Mouse (Mus musculus) hindbrain, embryonic 13.5 days (tissue): ENCODE data around the gene Repin1. TPM values are rescaled to one million over a fixed set of nuclear protein-coding genes. Genes with fewer than 3 reads are reported as not detected.

Source experiments
- ATAC-seq: fragments of 200-750 bp; cut with Nextera tagmentation; 2 replicates; pipeline ENCODE4 v1.8.0; 2017; ENCODE audit warnings: moderate TSS enrichment; ENCODE audit not compliant: low FRiP score
- H3K27ac ChIP-seq: fragments of 300-500 bp; sonication (generic); 2 replicates; pipeline ENCODE4 v1.5.1; 2015; ENCODE audit warnings: inconsistent platforms, mild to moderate bottlenecking, moderate library complexity
- H3K27me3 ChIP-seq: fragments of 300-500 bp; sonication (generic); 2 replicates; pipeline ENCODE4 v1.6.1; 2015; ENCODE audit warnings: mild to moderate bottlenecking, inconsistent platforms
- H3K36me3 ChIP-seq: fragments of 300-500 bp; sonication (generic); 2 replicates; pipeline ENCODE4 v1.6.1; 2015; ENCODE audit warnings: mild to moderate bottlenecking, inconsistent platforms
- H3K4me1 ChIP-seq: fragments of 300-500 bp; sonication (generic); replicated peaks from 2 replicates; pipeline ENCODE4 v1.6.1; 2015; ENCODE audit warnings: inconsistent platforms
- H3K4me2 ChIP-seq: fragments of 300-500 bp; sonication (generic); 2 replicates; pipeline ENCODE4 v1.6.1; 2015; ENCODE audit warnings: inconsistent platforms, mild to moderate bottlenecking, moderate library complexity
- H3K4me3 ChIP-seq: fragments of 300-500 bp; sonication (generic); 2 replicates; pipeline ENCODE4 v1.5.1; 2015; ENCODE audit warnings: mild to moderate bottlenecking, inconsistent platforms
- H3K9ac ChIP-seq: fragments of 300-500 bp; sonication (generic); 2 replicates; pipeline ENCODE4 v1.6.1; 2015; ENCODE audit warnings: mild to moderate bottlenecking, inconsistent platforms
- H3K9me3 ChIP-seq: fragments of 300-500 bp; sonication (generic); 2 replicates; pipeline ENCODE4 v1.6.1; 2016; ENCODE audit warnings: inconsistent platforms
- WGBS: fragments of 180-500 bp; shearing (Covaris S2); methylation state at CpG from one replicate; pipeline ENCODE4 v1.1.7; 2015; 5-methylcytosine and 5-hydroxymethylcytosine counted together
- polyA plus RNA-seq: library from polyadenylated mRNA; unstranded; fragments of >200 nt; fragmentation: Nextera tagmentation; extraction: Ambion mirVana; gene quantifications from 2 replicates; pipeline ENCODE4 v1.2.1, GENCODE M21; 2015

The Repin1 gene
- polyA plus RNA-seq, 1 experiment from 2014 or later: 39.3 TPM

DNA sequence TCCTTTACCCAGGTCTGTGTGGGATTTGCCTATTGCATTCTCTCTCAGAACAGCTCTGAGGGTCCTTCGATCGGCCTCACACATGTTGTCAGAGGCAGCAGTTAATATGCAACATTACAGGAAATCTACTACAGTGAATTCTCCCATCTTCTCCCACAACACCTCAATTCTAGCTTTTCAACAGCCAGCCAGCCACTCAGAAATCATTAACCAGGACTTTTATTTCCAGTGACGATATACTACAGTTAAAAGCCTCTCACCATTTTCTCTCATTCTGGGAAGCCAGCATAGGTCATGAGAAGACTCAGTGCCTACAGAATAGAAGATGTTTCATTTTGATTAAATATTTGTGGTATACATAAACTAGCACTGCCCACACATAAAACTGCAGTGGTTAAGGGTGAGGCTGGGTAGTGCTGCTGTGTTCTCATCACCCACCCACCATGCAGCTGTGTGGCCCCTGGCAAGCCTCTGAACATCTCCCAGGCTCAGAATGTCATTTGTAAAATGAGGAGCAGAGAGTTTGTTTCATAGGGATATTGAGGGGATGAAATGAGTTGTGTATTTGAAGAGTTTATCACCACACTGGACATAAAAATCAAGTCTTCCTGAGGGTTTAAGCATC is 2.4 kb upstream of the Repin1 start:
- Histone ChIP-seq H3K4me1 (peaks cover 20% of the 10 kb centered on the region), H3K36me3 (peaks cover 11% of the 10 kb centered on the region), H3K4me2 (no peak overlapping the region), H3K27me3 (no peaks in the 10 kb centered on the region), H3K9ac (no peak overlapping the region), H3K27ac (no peak overlapping the region), H3K4me3 (no peak overlapping the region), H3K9me3 (peaks cover 3% of the 10 kb centered on the region)
- ATAC-seq: no peak
- WGBS: 81% methylated on average over 3 of the region's 3 CpGs

DNA sequence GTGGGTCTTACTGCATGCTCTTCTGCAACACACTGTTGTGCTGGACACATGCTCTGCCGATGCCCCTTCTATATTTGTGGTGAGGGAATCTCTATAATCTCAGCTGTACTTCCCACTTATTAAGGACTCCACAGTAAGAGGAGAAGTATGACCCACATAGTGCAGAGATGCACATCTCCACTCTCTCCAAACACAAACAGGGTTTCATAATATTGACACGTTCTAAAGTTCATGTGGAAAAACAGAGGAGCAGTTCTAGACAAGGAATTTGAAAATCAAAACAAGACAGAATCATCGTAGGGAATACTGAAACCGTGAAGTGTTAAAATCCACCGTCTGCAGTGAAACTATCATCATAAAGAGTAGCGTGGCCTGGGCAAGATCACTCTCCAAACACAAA is 1.8 kb upstream of the Repin1 start:
- 94% methylated on average over 6 of the region's 6 CpGs for WGBS

DNA sequence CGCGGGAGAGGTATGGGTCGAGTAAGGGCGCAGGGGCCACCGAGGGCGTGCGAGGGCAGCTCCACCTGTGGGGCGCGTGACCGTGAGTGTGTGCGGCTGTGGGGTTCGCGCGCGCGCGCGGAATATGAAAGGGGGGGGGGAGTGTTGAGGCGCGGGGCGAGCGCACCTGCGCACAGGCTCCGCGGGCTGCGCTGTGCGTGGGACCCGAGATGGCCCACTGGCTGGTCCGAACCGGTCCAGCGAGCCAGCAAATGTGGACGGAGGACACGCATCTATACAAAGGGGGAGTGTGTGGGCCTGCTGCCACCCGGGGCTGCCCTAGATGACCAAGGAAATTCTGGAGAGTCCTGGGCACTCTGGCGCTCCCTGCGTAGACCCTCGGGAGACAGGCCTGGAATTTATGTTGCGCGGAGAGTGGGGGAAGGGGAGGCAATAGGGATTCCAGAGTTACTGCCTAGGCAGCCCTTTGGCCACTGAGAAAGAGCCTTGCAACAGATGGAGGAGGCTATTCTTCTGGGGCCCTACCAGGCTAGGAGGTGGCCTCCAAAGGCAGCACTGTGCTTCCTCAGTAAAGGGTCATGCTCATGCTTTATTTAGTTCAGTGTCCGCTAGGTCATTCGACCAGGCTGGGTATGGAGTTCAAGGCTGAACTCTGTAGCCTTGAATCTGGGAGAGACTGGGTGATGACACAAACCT is 508 bp downstream of the Repin1 start:
- WGBS: under 1% methylated on average over 36 of the region's 41 CpGs
- H3K27me3 ChIP-seq: no peaks in the 10 kb centered on the region

More for the DNA sequence above, 1.8 kb upstream of the Repin1 start:
- Histone ChIP-seq H3K9me3 (peaks cover 8% of the 10 kb centered on the region), H3K9ac (no peak overlapping the region), H3K27me3 (no peaks in the 10 kb centered on the region), H3K4me3 (no peak overlapping the region), H3K27ac (no peak overlapping the region), H3K4me1 (peaks cover 20% of the 10 kb centered on the region), H3K4me2 (no peak overlapping the region), H3K36me3 (peaks cover 17% of the 10 kb centered on the region)
- ATAC-seq: no peak

DNA sequence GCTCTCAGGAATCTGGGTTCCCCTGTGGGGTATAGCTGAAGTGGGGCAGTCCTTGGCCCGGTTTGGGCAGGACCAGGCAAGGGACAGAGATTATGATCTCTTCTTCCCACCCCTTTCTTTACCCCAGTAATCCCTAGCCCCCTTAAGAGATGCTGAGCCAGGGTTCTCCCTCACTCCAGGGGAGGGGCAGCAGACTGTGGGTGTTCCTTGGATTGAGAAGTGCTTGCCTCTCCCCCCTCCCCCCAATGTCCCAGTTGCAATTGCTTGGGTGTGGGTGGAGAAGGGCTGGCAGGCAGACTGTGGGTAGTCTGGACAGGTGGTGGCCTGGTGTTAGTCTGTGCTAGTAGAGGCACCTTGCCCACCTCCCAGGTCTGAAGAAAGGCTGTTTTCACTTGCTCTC is 1.6 kb downstream of the Repin1 start:
- peak overlapping the region; percentile 79 for H3K4me2 ChIP-seq
- H3K9me3 ChIP-seq: peaks cover 20% of the 10 kb centered on the region
- peak overlapping the region; percentile 95 for H3K27ac ChIP-seq
- ATAC-seq: no peak
- H3K4me3 ChIP-seq: peak overlapping the region; percentile 72
- WGBS: 57% methylated on average over 1 of the region's 1 CpGs
- H3K4me1 ChIP-seq: peaks cover 20% of the 10 kb centered on the region
- H3K36me3 ChIP-seq: peaks cover 51% of the 10 kb centered on the region
- H3K27me3 ChIP-seq: no peaks in the 10 kb centered on the region
- H3K9ac ChIP-seq: peak overlapping the region; percentile 90

More for the DNA sequence above, 508 bp downstream of the Repin1 start:
- ATAC-seq: peak; percentile 84
- peak overlapping the region; percentile 95 for H3K27ac ChIP-seq
- peak overlapping the region; percentile 72 for H3K4me3 ChIP-seq
- peaks cover 20% of the 10 kb centered on the region for H3K4me1 ChIP-seq
- peak overlapping the region; percentile 79 for H3K4me2 ChIP-seq
- H3K9me3 ChIP-seq: peaks cover 20% of the 10 kb centered on the region
- H3K9ac ChIP-seq: peak overlapping the region; percentile 90
- peaks cover 40% of the 10 kb centered on the region for H3K36me3 ChIP-seq

DNA sequence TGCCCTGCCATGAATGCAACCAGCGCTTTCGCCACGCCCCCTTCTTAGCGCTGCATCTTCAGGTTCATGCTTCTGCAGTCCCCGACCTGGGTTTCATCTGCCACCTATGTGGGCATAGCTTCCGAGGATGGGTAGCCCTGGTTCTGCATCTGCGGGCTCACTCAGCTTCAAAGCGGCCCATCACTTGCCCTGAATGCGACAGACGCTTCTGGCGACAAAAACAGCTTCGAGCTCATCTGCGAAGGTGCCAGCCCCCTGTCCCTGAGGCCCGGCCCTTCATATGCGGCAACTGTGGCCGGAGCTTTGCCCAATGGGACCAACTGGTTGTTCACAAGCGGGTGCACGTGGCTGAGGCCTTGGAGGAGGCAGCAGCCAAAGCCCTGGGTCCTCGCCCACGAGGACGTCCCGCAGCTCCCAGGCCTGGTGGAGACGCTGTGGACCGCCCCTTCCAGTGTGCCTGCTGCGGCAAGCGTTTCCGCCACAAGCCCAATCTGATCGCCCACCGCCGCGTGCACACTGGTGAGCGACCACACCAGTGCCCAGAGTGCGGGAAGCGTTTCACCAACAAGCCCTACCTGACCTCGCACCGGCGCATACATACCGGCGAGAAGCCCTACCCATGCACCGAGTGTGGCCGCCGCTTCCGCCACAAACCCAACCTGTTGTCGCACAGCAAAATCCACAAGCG is 3.0 kb downstream of the Repin1 start:
- Histone ChIP-seq H3K36me3 (peaks cover 51% of the 10 kb centered on the region), H3K9me3 (peaks cover 20% of the 10 kb centered on the region), H3K9ac (no peak overlapping the region), H3K27me3 (no peaks in the 10 kb centered on the region), H3K4me2 (no peak overlapping the region), H3K27ac (no peak overlapping the region), H3K4me3 (no peak overlapping the region), H3K4me1 (peaks cover 28% of the 10 kb centered on the region)
- no peak for ATAC-seq
- 96% methylated on average over 45 of the region's 45 CpGs for WGBS

DNA sequence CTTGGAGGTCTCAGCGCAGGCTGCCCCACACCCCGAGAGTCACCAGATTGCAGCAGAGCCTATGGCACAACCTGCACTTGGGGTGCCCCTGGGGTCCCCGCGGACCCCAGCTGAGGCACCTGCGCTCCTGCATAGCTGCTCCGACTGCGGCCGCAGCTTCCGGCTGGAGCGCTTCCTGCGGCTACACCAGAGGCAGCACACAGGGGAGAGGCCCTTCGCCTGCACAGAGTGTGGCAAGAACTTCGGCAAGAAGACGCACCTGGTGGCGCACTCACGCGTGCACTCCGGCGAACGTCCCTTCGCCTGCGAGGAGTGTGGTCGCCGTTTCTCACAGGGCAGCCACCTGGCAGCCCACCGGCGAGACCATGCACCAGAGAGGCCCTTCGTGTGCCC is 3.5 kb downstream of the Repin1 start:
- Histone ChIP-seq H3K27me3 (no peaks in the 10 kb centered on the region), H3K4me3 (no peak overlapping the region), H3K27ac (no peak overlapping the region), H3K4me1 (peaks cover 28% of the 10 kb centered on the region), H3K36me3 (peaks cover 51% of the 10 kb centered on the region), H3K4me2 (no peak overlapping the region), H3K9me3 (peaks cover 20% of the 10 kb centered on the region), H3K9ac (no peak overlapping the region)
- WGBS: 96% methylated on average over 27 of the region's 27 CpGs
- ATAC-seq: no peak

DNA sequence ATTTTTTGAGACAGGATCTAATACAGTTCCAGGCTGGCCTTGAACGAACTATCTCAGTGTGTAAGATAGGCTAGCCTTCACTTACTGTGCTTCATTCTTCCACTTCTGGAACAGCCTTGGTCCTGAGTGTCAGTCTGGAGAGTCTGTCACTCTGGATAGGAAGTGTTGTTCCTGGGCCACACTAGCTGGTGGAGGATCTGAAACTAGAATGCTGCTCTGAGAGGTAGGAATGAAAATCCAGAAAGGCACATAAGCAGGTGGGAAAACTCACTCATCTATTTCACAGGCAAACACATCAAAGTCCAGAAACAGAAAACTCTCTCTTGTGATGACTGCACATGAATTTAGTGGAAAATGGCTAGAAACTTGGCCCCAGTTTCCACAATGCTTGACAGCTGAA is 6.9 kb downstream of the Repin1 start:
- Histone ChIP-seq H3K9me3 (peaks cover 20% of the 10 kb centered on the region), H3K9ac (no peak overlapping the region)
- 86% methylated on average over 1 of the region's 1 CpGs for WGBS

DNA sequence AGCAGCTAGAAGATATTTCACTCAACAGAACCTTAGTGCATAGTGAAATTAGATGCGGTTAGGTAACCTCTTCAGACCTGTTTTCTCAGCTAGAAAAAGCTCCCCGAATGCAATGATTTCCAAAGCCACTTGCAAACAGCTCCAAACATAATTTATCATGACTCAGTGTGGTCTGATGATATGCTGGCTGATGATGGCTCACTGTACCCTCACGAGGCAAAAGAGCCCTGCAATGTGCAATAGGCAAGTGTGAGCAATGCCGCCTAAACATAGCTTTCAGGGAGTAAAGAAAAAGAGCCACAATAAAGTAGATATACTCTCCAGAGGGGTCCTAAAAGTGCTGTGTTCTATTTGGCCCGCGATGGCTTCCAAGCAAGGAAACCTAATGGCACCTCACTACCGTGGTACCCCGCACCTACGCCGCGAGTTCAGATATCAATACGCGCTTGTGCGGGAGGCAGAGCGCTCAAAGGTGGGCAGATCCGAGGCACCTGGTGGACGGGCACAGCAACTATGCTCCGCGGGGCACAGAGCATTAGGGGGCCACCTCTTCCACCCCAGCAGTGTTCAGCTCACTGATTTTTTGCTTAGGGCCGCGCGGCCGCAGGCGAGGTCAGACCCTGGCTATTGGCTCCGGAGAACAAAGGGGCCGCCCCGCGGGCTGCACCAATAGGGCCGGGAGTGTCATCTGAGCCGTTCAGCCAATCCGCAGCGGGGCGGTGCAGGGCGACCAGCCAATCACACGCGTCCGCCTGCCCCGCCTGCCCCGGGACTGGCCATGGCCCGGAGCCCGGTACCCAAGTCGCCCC is 7.8 kb downstream of the Repin1 start, which contains the start of gene Zfp775:
Gene Zfp775 (plus strand): TSS at position 793 of the 809 bp plus-strand sequence.
- Histone ChIP-seq H3K36me3 (peaks cover 43% of the 10 kb centered on the region), H3K27me3 (no peaks in the 10 kb centered on the region), H3K27ac (peak within 1 kb of the TSS; percentile 94), H3K9me3 (peaks cover 16% of the 10 kb centered on the region), H3K4me3 (peak within 1 kb of the TSS; percentile 68), H3K4me2 (peak within 1 kb of the TSS; percentile 80), H3K9ac (peak within 1 kb of the TSS; percentile 88), H3K4me1 (peaks cover 22% of the 10 kb centered on the region)
- ATAC-seq: peak; percentile 99
- 5% methylated on average over 42 of the region's 42 CpGs for whole genome bisulfite sequencing

More for the DNA sequence above, 6.9 kb downstream of the Repin1 start:
- peak overlapping the region; percentile 94 for H3K27ac ChIP-seq
- H3K4me2 ChIP-seq: no peak overlapping the region
- H3K4me1 ChIP-seq: peaks cover 22% of the 10 kb centered on the region
- H3K36me3 ChIP-seq: peaks cover 52% of the 10 kb centered on the region
- H3K4me3 ChIP-seq: no peak overlapping the region
- ATAC-seq: no peak
- no peaks in the 10 kb centered on the region for H3K27me3 ChIP-seq

DNA sequence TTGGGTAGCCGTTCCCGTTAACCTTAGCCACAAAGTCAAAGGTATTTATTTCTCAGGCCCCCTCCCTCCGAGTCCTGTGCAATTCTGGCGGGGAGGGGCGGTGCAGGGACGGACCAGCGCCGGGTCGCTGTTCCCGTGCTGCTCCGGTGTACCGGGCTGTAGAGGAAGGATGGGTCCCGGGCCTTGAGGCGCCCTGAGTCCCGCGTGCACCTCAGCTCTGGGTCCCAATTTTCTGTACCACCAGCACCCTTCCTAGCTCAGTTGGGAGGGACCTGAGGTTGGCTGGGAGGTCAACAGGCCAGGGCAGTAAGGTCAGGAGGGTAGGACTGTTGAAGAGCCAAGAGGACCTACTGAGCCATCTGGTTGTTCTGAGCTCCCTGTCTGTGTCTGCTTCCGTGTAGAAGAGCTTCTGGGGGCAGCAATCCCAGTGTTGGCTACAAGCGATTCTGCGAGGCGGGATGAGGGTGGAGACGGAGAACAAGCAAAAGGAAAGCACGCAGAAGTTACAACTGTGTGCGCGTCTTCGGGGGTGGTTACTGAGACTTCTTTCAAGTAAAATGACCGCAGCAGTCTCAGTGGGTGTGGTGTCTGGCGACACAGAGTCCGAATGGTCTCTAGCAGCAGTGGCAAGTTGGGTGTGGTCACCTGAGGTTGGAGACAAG is 8.5 kb downstream of the Repin1 start:
- H3K4me1 ChIP-seq: peaks cover 22% of the 10 kb centered on the region

DNA sequence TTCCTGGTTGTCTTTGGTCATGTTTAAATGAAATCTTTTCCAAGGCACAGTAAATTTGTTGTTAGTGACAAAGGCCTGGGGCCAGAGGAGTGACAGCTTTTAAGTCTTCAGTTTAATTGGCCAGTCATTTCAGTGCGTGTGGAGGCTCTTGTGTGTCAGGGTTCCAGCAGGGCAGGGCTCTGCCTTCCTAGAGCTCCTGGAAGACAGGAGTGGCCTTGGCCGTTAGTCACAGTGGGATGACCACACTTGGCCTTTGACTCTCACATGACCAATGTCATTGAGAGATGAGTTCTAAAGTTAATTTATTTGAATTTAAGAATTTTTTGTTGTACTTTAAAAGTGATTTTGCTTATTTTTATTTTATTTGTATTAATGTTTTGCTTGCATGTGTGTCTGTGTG is 14.4 kb downstream of the Repin1 start:
- no peak overlapping the region for H3K4me2 ChIP-seq
- no peak overlapping the region; the same call in 1 of the 2 replicates for H3K9ac ChIP-seq
- no peaks in the 10 kb centered on the region for H3K27me3 ChIP-seq
- no peak overlapping the region for H3K4me3 ChIP-seq
- H3K9me3 ChIP-seq: no peaks in the 10 kb centered on the region
- ATAC-seq: no peak
- peaks cover 10% of the 10 kb centered on the region for H3K36me3 ChIP-seq
- 71% methylated on average over 2 of the region's 2 CpGs for WGBS
- H3K4me1 ChIP-seq: peaks cover 16% of the 10 kb centered on the region
- H3K27ac ChIP-seq: no peak overlapping the region

More for the DNA sequence above, 8.5 kb downstream of the Repin1 start:
- peaks cover 9% of the 10 kb centered on the region for H3K9me3 ChIP-seq
- ATAC-seq: peak; percentile 87
- peak overlapping the region; percentile 94 for H3K27ac ChIP-seq
- peaks cover 35% of the 10 kb centered on the region for H3K36me3 ChIP-seq
- H3K27me3 ChIP-seq: no peaks in the 10 kb centered on the region
- H3K9ac ChIP-seq: peak overlapping the region; percentile 88
- WGBS: 2% methylated on average over 28 of the region's 28 CpGs
- H3K4me2 ChIP-seq: peak overlapping the region; percentile 80
- peak overlapping the region; percentile 68 for H3K4me3 ChIP-seq

DNA sequence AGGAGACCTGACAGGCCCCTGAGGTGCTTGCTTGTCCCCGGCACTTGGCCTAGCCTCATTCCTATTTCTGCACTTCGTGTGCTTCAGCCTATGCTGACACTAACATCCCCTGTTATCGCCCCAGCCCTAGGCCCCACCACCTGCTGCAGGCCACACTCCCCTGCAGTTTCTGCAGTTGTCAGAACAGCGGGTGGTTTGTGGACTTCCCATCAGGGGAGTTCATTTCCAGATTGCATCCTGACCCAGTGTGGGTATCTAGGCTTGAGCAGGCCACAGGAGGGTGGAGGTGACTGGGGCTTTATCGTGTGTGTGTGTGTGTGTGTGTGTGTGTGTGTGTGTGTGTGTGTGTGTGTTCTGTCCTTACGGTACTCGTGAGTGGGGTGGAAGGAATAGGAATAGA is 15.8 kb downstream of the Repin1 start:
- H3K9me3 ChIP-seq: no peaks in the 10 kb centered on the region
- no peak overlapping the region for H3K27ac ChIP-seq
- WGBS: 67% methylated on average over 7 of the region's 7 CpGs
- H3K27me3 ChIP-seq: no peaks in the 10 kb centered on the region
- peaks cover 23% of the 10 kb centered on the region for H3K36me3 ChIP-seq
- H3K4me3 ChIP-seq: no peak overlapping the region
- no peak overlapping the region for H3K9ac ChIP-seq
- ATAC-seq: no peak
- H3K4me2 ChIP-seq: no peak overlapping the region
- peaks cover 9% of the 10 kb centered on the region for H3K4me1 ChIP-seq
